Mouse (Mus musculus) CD8-positive naive resting alpha-beta T cell, adult 2 months (primary cell): ENCODE data around the gene Tex13c3.
"Not testable (repeated sequence)": the region's sequence is repeated elsewhere in the genome, so short reads cannot be mapped to it uniquely, and the experiment has no call there.

ENCODE experiments used
- DNase-seq, 2 experiments: peaks; one replicate each; pipeline ENCODE4 v3.0.0; 2022; ENCODE audit warnings: low read depth in 2 of 2, low spot score in 2 of 2

The Tex13c3 gene

GRCm38 (mm10) chrX:19481219-19481618 lies at the start of gene Tex13c3:
TSS of gene Tex13c3 (minus strand) at chrX:19481319.
- not testable (repeated sequence) for DNase-seq

GRCm38 (mm10) chrX:19489731-19490130 lies 8.6 kb upstream of the Tex13c3 start:
- DNase-seq = no peak
